Mouse (Mus musculus): Measurements from ENCODE around the gene Brpf3. TPM values are rescaled to one million over a fixed set of nuclear protein-coding genes. Genes with fewer than 3 reads are reported as not detected.
A peak's percentile ranks its signal among the peaks of the same experiment; 100 is the strongest.
"Not testable (repeated sequence)": the region's sequence is repeated elsewhere in the genome, so short reads cannot be mapped to it uniquely, and the experiment has no call there.

Gene Brpf3
- polyA plus RNA-seq, 1 experiment from 2014 or later = 67.1 TPM

- Histone ChIP-seq H3K36me3 (ENCODE audit: control insufficient read depth, insufficient read depth) (peaks cover 88% of the 10 kb centered on the region), H3K9me3 (replicated peaks; ENCODE audit: control insufficient read depth, low read length) (no peaks in the 10 kb centered on the region), H3K4me2 (ENCODE audit: low read depth, low read length) (peak overlapping the region; percentile 50), H3K4me3 (ENCODE audit: low read depth, low read length) (no peak overlapping the region), H3K27me3 (ENCODE audit: control insufficient read depth, insufficient read depth, low read depth, low read length) (no peaks in the 10 kb centered on the region), H3K9ac (ENCODE audit: low read depth, low read length) (peak overlapping the region; percentile 49; the same call in 1 of the 2 replicates), H3K4me1 (ENCODE audit: control insufficient read depth, low read depth, low read length) (peaks cover 78% of the 10 kb centered on the region), H3K27ac (ENCODE audit: low read length) (peak overlapping the region; percentile 96)
- no peak for ATAC-seq (ENCODE audit: low read depth)
- WGBS (ENCODE audit: insufficient replicate concordance) = 62% methylated on average over 9 of the region's 9 CpGs
These were observed 31.1 kb downstream of the Brpf3 start for GRCm38 (mm10) chr17:28832040-28832439.

- peak overlapping the region; percentile 6 for H3K4me3 ChIP-seq (ENCODE audit: low read depth, low read length)
- H3K36me3 ChIP-seq (ENCODE audit: control insufficient read depth, insufficient read depth) = peaks cover 94% of the 10 kb centered on the region
- H3K9ac ChIP-seq (ENCODE audit: low read depth, low read length) = peak overlapping the region; percentile 49
These were observed 32.0 kb downstream of the Brpf3 start for GRCm38 (mm10) chr17:28832875-28833274.

GRCm38 (mm10) chr17:28834676-28835075 lies 33.8 kb downstream of the Brpf3 start:
- H3K27ac ChIP-seq (ENCODE audit: low read length) = no peak overlapping the region
- H3K36me3 ChIP-seq (ENCODE audit: control insufficient read depth, insufficient read depth) = peaks cover 94% of the 10 kb centered on the region
- H3K4me1 ChIP-seq (ENCODE audit: control insufficient read depth, low read depth, low read length) = peaks cover 63% of the 10 kb centered on the region
- no peak overlapping the region for H3K9ac ChIP-seq (ENCODE audit: low read depth, low read length)
- H3K27me3 ChIP-seq (ENCODE audit: control insufficient read depth, insufficient read depth, low read depth, low read length) = no peaks in the 10 kb centered on the region
- H3K4me2 ChIP-seq (ENCODE audit: low read depth, low read length) = no peak overlapping the region
- no peak overlapping the region for H3K4me3 ChIP-seq (ENCODE audit: low read depth, low read length)
- ATAC-seq (ENCODE audit: low read depth) = no peak
- H3K9me3 ChIP-seq (replicated peaks; ENCODE audit: control insufficient read depth, low read length) = no peaks in the 10 kb centered on the region
- 83% methylated on average over 10 of the region's 10 CpGs for WGBS (ENCODE audit: insufficient replicate concordance)

More at GRCm38 (mm10) chr17:28832875-28833274, 32.0 kb downstream of the Brpf3 start:
- peak; percentile 76 for ATAC-seq (ENCODE audit: low read depth)
- H3K4me1 ChIP-seq (ENCODE audit: control insufficient read depth, low read depth, low read length) = peaks cover 78% of the 10 kb centered on the region
- no peaks in the 10 kb centered on the region for H3K27me3 ChIP-seq (ENCODE audit: control insufficient read depth, insufficient read depth, low read depth, low read length)
- H3K9me3 ChIP-seq (replicated peaks; ENCODE audit: control insufficient read depth, low read length) = no peaks in the 10 kb centered on the region
- WGBS (ENCODE audit: insufficient replicate concordance) = 46% methylated on average over 3 of the region's 3 CpGs
- H3K27ac ChIP-seq (ENCODE audit: low read length) = peak overlapping the region; percentile 96
- H3K4me2 ChIP-seq (ENCODE audit: low read depth, low read length) = peak overlapping the region; percentile 50

DNA sequence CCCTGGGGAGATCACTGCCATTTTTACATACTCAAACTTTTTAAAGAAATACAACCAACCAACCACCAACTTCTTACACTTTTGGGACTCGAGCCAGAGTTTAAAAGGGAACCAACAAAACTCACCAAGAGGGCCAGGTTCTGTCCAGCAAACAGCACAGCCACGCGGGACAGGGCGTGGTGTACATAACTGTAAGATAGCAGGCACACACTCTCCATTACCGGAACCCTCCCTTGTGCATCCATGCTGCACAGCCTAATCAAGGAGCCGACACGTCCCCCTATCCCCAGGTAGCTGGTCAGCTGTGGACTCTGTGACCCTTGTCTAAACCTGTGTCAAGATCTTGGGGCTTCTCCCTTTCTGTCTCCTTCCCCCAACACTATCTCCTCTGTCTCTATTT lies 37.0 kb downstream of the Brpf3 start:
- peaks cover 65% of the 10 kb centered on the region for H3K36me3 ChIP-seq (ENCODE audit: control insufficient read depth, insufficient read depth)
- peak; percentile 42; the same call in 1 of the 2 replicates for ATAC-seq (ENCODE audit: low read depth)
- H3K27me3 ChIP-seq (ENCODE audit: control insufficient read depth, insufficient read depth, low read depth, low read length) = no peaks in the 10 kb centered on the region
- H3K9ac ChIP-seq (ENCODE audit: low read depth, low read length) = no peak overlapping the region
- H3K4me1 ChIP-seq (ENCODE audit: control insufficient read depth, low read depth, low read length) = peaks cover 31% of the 10 kb centered on the region
- peak overlapping the region; percentile 25; the same call in 1 of the 2 replicates for H3K27ac ChIP-seq (ENCODE audit: low read length)
- H3K4me2 ChIP-seq (ENCODE audit: low read depth, low read length) = no peak overlapping the region
- H3K4me3 ChIP-seq (ENCODE audit: low read depth, low read length) = no peak overlapping the region
- H3K9me3 ChIP-seq (replicated peaks; ENCODE audit: control insufficient read depth, low read length) = no peaks in the 10 kb centered on the region
- 51% methylated on average over 7 of the region's 7 CpGs for WGBS (ENCODE audit: insufficient replicate concordance)

GRCm38 (mm10) chr17:28841947-28842346 lies 41.1 kb downstream of the Brpf3 start:
- H3K4me2 ChIP-seq (ENCODE audit: low read depth, low read length); H3K27me3 ChIP-seq (ENCODE audit: control insufficient read depth, insufficient read depth, low read depth, low read length); H3K4me3 ChIP-seq (ENCODE audit: low read depth, low read length); H3K9me3 ChIP-seq (replicated peaks; ENCODE audit: control insufficient read depth, low read length); H3K9ac ChIP-seq (ENCODE audit: low read depth, low read length); H3K27ac ChIP-seq (ENCODE audit: low read length); ATAC-seq (ENCODE audit: low read depth): not testable (repeated sequence)
- H3K4me1 ChIP-seq (ENCODE audit: control insufficient read depth, low read depth, low read length) = peaks cover 14% of the 10 kb centered on the region
- peaks cover 27% of the 10 kb centered on the region for H3K36me3 ChIP-seq (ENCODE audit: control insufficient read depth, insufficient read depth)
- WGBS (ENCODE audit: insufficient replicate concordance) = 91% methylated on average over 4 of the region's 4 CpGs

DNA sequence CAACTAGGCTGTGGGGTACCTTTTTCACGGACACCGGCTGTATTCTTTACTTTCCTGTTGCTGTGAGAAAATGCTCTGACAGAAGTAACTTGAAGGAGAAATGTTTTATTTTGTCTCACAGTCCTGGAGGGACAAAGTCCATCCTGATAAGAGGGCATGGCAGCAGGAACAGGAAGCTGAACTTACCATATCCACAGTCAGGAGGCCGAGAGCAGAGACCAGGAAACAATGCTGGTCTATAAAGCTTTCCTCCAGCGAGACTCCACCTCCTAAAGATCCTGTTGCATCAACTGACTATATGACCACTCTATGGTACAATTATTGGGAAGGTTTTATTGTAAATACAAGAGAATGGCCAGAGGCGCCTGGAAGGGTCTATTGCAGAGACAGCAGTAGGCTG lies 42.8 kb downstream of the Brpf3 start:
- no peak for ATAC-seq (ENCODE audit: low read depth)
- peaks cover 8% of the 10 kb centered on the region for H3K4me1 ChIP-seq (ENCODE audit: control insufficient read depth, low read depth, low read length)

DNA sequence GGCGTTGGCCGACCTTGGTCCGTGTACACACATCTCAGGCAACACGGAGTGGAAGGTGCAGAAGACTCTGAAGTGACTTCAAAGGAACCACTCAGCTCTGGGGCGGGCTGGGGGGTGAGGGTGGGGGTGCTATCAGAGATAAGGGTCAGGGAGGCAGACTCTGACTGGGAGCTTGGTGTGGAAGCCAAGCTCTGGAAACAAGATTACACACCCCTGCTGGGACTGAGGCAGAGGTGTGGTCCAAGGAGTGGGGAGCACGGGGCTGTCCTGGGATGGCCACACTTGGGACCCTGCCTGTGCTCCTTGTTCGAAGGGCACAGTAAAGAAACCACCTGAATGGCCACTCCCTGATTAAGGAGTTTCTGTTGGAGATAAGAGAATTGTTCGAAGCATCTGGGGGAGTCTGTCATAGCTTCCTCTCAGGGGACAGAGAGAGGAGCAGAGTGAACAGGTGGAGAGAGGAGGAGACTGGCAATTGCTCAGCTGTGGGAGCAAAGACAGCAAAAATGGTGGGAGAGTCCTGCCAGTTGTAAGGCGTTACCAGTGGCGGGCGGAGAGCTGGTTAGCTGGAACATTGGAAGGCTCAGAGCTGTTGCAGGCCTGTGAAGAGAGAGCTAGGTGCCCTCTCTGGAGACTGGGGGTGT lies 46.2 kb downstream of the Brpf3 start:
- no peaks in the 10 kb centered on the region for H3K9me3 ChIP-seq (replicated peaks; ENCODE audit: control insufficient read depth, low read length)
- WGBS (ENCODE audit: insufficient replicate concordance) = 19% methylated on average over 11 of the region's 11 CpGs
- ATAC-seq (ENCODE audit: low read depth) = peak; percentile 72
- no peaks in the 10 kb centered on the region for H3K27me3 ChIP-seq (ENCODE audit: control insufficient read depth, insufficient read depth, low read depth, low read length)
- H3K36me3 ChIP-seq (ENCODE audit: control insufficient read depth, insufficient read depth) = no peaks in the 10 kb centered on the region
- H3K27ac ChIP-seq (ENCODE audit: low read length) = no peak overlapping the region
- peak overlapping the region; percentile 24; the same call in 1 of the 2 replicates for H3K9ac ChIP-seq (ENCODE audit: low read depth, low read length)
- H3K4me3 ChIP-seq (ENCODE audit: low read depth, low read length) = no peak overlapping the region
- H3K4me1 ChIP-seq (ENCODE audit: control insufficient read depth, low read depth, low read length) = peaks cover 8% of the 10 kb centered on the region
- H3K4me2 ChIP-seq (ENCODE audit: low read depth, low read length) = no peak overlapping the region

More for the DNA sequence above, 42.8 kb downstream of the Brpf3 start:
- H3K27ac ChIP-seq (ENCODE audit: low read length) = no peak overlapping the region
- peaks cover 10% of the 10 kb centered on the region for H3K36me3 ChIP-seq (ENCODE audit: control insufficient read depth, insufficient read depth)
- H3K4me2 ChIP-seq (ENCODE audit: low read depth, low read length) = no peak overlapping the region
- no peak overlapping the region for H3K4me3 ChIP-seq (ENCODE audit: low read depth, low read length)
- H3K9me3 ChIP-seq (replicated peaks; ENCODE audit: control insufficient read depth, low read length) = no peaks in the 10 kb centered on the region
- WGBS (ENCODE audit: insufficient replicate concordance) = 68% methylated on average over 5 of the region's 5 CpGs
- no peak overlapping the region for H3K9ac ChIP-seq (ENCODE audit: low read depth, low read length)
- H3K27me3 ChIP-seq (ENCODE audit: control insufficient read depth, insufficient read depth, low read depth, low read length) = no peaks in the 10 kb centered on the region

GRCm38 (mm10) chr17:28850511-28850910 lies 49.6 kb downstream of the Brpf3 start:
- no peak overlapping the region for H3K4me2 ChIP-seq (ENCODE audit: low read depth, low read length)
- no peak for ATAC-seq (ENCODE audit: low read depth)
- H3K27ac ChIP-seq (ENCODE audit: low read length) = no peak overlapping the region
- H3K4me1 ChIP-seq (ENCODE audit: control insufficient read depth, low read depth, low read length) = peaks cover 8% of the 10 kb centered on the region
- WGBS (ENCODE audit: insufficient replicate concordance) = 77% methylated on average over 5 of the region's 5 CpGs
- no peak overlapping the region for H3K4me3 ChIP-seq (ENCODE audit: low read depth, low read length)
- H3K9ac ChIP-seq (ENCODE audit: low read depth, low read length) = no peak overlapping the region
- H3K27me3 ChIP-seq (ENCODE audit: control insufficient read depth, insufficient read depth, low read depth, low read length) = no peaks in the 10 kb centered on the region
- no peaks in the 10 kb centered on the region for H3K36me3 ChIP-seq (ENCODE audit: control insufficient read depth, insufficient read depth)
- no peaks in the 10 kb centered on the region for H3K9me3 ChIP-seq (replicated peaks; ENCODE audit: control insufficient read depth, low read length)

- 57% methylated on average over 7 of the region's 7 CpGs for WGBS (ENCODE audit: insufficient replicate concordance)
- no peaks in the 10 kb centered on the region for H3K36me3 ChIP-seq (ENCODE audit: control insufficient read depth, insufficient read depth)
- no peak overlapping the region for H3K27ac ChIP-seq (ENCODE audit: low read length)
- H3K9me3 ChIP-seq (replicated peaks; ENCODE audit: control insufficient read depth, low read length) = no peaks in the 10 kb centered on the region
- H3K9ac ChIP-seq (ENCODE audit: low read depth, low read length) = no peak overlapping the region
- no peak overlapping the region for H3K4me2 ChIP-seq (ENCODE audit: low read depth, low read length)
- no peak overlapping the region for H3K4me3 ChIP-seq (ENCODE audit: low read depth, low read length)
- no peaks in the 10 kb centered on the region for H3K4me1 ChIP-seq (ENCODE audit: control insufficient read depth, low read depth, low read length)
- no peak for ATAC-seq (ENCODE audit: low read depth)
- no peaks in the 10 kb centered on the region for H3K27me3 ChIP-seq (ENCODE audit: control insufficient read depth, insufficient read depth, low read depth, low read length)
These were observed 53.5 kb downstream of the Brpf3 start for GRCm38 (mm10) chr17:28854377-28854776.
